Mouse (Mus musculus) embryonic fibroblast, embryonic 13.5 days (primary cell): Measurements from ENCODE around the gene Cdk7.

Source experiments
- CTCF ChIP-seq: IDR thresholded peaks from 2 replicates; pipeline ENCODE4 v1.5.1; 2011; ENCODE audit warnings: mild to moderate bottlenecking, control low read depth, low read length, moderate library complexity, borderline replicate concordance; ENCODE audit not compliant: insufficient read depth
- POLR2A ChIP-seq: IDR thresholded peaks from 2 replicates; pipeline ENCODE4 v1.6.1; 2011; ENCODE audit warnings: low read depth, mild to moderate bottlenecking, control low read depth, low read length, moderate library complexity

GRCm38 (mm10) chr13:100687513-100687912, 43.2 kb downstream of the Cdk7 start:
- TF ChIP-seq CTCF (no peak), POLR2A (no peak)
